8 mouse cellular contexts compared by ENCODE assay signal in the genomic region with DNA sequence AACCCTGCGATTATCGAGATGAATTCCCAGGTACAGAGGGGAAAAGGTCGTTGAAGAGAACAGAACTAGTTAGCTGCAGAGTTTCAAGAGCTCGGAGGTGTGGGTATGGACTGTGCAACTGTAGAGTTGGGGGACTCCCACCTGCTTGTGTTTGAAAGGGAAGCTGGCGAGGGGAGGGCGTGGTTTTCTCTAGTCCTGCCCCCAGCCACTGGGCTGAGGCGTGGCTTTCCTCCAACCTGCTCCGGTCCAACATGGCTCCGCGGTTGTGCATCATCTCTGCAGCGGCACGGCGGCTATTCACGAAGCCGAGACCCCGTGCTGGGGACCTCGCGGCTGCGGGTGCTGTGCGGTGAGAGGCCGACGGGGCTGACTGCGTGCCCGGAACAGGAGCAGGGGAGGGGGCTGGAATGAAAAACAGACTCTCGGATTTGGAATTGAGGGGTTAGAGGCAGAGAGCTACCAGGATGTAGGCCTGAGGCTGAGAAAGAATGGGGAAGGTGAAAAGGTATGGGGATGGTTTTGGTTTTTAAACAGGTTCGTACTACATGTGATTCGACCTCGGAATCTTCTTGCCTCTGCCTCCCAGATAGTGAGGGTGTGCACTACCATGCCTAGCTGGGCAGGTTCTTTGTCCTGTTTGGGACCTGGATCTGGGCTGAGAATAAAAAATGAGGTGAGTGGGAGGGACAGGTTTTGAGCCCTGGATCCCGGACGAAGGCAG. TPM values are rescaled to one million over a fixed set of nuclear protein-coding genes. Genes with fewer than 3 reads are reported as not detected.
DNase-seq lines count a peak whose midpoint lies in the region; ATAC-seq and TF ChIP-seq lines count a peak whose summit lies in the region.

A gene (plus strand): TSS at position 197 of the 721 bp plus-strand sequence.

- peaks cover 12% of the 10 kb centered on the region for H3K9me3 ChIP-seq in forebrain, embryonic 13.5 days (replicated peaks)
- H3K9me3 ChIP-seq in liver, postnatal 0 days (ENCODE audit: low read length) = no peaks in the 10 kb centered on the region
- no peaks in the 10 kb centered on the region for H3K9me3 ChIP-seq in neural tube, embryonic 13.5 days

- peak; percentile 49; the same call in 1 of the 2 replicates for TF ChIP-seq POLR2A in testis, adult 2 months (IDR thresholded peaks at IDR 0.05; ENCODE audit: control insufficient read depth, low read depth, low read length)

- H3K36me3 ChIP-seq in forebrain, embryonic 13.5 days (ENCODE audit: poor library complexity, severe bottlenecking) = peaks cover 13% of the 10 kb centered on the region
- H3K36me3 ChIP-seq in liver, postnatal 0 days (replicated peaks; ENCODE audit: insufficient read depth, low read length) = no peaks in the 10 kb centered on the region
- H3K36me3 ChIP-seq in neural tube, embryonic 13.5 days = peaks cover 14% of the 10 kb centered on the region
- H3K36me3 ChIP-seq in testis, adult 2 months (ENCODE audit: control insufficient read depth, insufficient read depth, low read length) = no peaks in the 10 kb centered on the region

- no peak for TF ChIP-seq CTCF in liver, postnatal 0 days (IDR thresholded peaks at IDR 0.05; ENCODE audit: low read depth)
- TF ChIP-seq CTCF in testis, adult 2 months (IDR thresholded peaks at IDR 0.05; ENCODE audit: control insufficient read depth, insufficient read depth, insufficient replicate concordance, low read depth, low read length) = no peak

- intact Hi-C loops in heart, postnatal 10 days (cut with DNase I) = no loop called here

- no peak for TF ChIP-seq EP300 in liver, postnatal 0 days (IDR thresholded peaks at IDR 0.05; ENCODE audit: low read depth)

- peak within 1 kb of the TSS; percentile 48 for H3K27ac ChIP-seq in forebrain, embryonic 13.5 days
- H3K27ac ChIP-seq in liver, postnatal 0 days (ENCODE audit: low read depth) = peak within 1 kb of the TSS; percentile 95
- peak within 1 kb of the TSS; percentile 76 for H3K27ac ChIP-seq in neural tube, embryonic 13.5 days (replicated peaks)
- H3K27ac ChIP-seq in testis, adult 2 months (ENCODE audit: control insufficient read depth, insufficient read depth, low read depth, low read length) = no peak within 1 kb of the TSS

- H3K4me2 ChIP-seq in forebrain, embryonic 13.5 days = peak within 1 kb of the TSS; percentile 83
- peak within 1 kb of the TSS; percentile 83 for H3K4me2 ChIP-seq in liver, postnatal 0 days (ENCODE audit: low read depth, low read length)
- H3K4me2 ChIP-seq in neural tube, embryonic 13.5 days = peak within 1 kb of the TSS; percentile 69

- H3K27me3 ChIP-seq in forebrain, embryonic 13.5 days = no peaks in the 10 kb centered on the region
- no peaks in the 10 kb centered on the region for H3K27me3 ChIP-seq in liver, postnatal 0 days (ENCODE audit: insufficient read depth, low read length)
- no peaks in the 10 kb centered on the region for H3K27me3 ChIP-seq in neural tube, embryonic 13.5 days
- no peaks in the 10 kb centered on the region for H3K27me3 ChIP-seq in testis, adult 2 months (ENCODE audit: control insufficient read depth, insufficient read depth, low read length)

- H3K9ac ChIP-seq in forebrain, embryonic 13.5 days = peak within 1 kb of the TSS; percentile 89
- peak within 1 kb of the TSS; percentile 64 for H3K9ac ChIP-seq in liver, postnatal 0 days (replicated peaks)
- peak within 1 kb of the TSS; percentile 89 for H3K9ac ChIP-seq in neural tube, embryonic 13.5 days

- peak; percentile 95 for ATAC-seq in forebrain, embryonic 13.5 days
- ATAC-seq in liver, postnatal 0 days = peak; percentile 69
- ATAC-seq in neural tube, embryonic 13.5 days (ENCODE audit: low read depth) = peak; percentile 95

- peak within 1 kb of the TSS; percentile 76 for H3K4me3 ChIP-seq in forebrain, embryonic 13.5 days
- peak within 1 kb of the TSS; percentile 66 for H3K4me3 ChIP-seq in liver, postnatal 0 days (ENCODE audit: low read depth, low read length)
- H3K4me3 ChIP-seq in neural tube, embryonic 13.5 days = peak within 1 kb of the TSS; percentile 69
- H3K4me3 ChIP-seq in testis, adult 2 months (ENCODE audit: control insufficient read depth, low read depth, low read length) = peak within 1 kb of the TSS; percentile 83

- WGBS in forebrain, embryonic 13.5 days = under 1% methylated on average over 30 of the region's 30 CpGs
- WGBS in large intestine, adult 2 months = under 1% methylated on average over 30 of the region's 30 CpGs
- WGBS in liver, postnatal 0 days (ENCODE audit: insufficient replicate concordance) = 2% methylated on average over 30 of the region's 30 CpGs
- under 1% methylated on average over 30 of the region's 30 CpGs for WGBS in neural tube, embryonic 13.5 days

- DNase-seq in ES-CJ7 (ENCODE audit: low read depth, low spot score) = peak; percentile 92
- peak; percentile 69 for DNase-seq in c-Kit-positive CD71-positive TER-119-positive erythroid progenitor cells, embryonic 14.5 days (ENCODE audit: low spot score)
- DNase-seq in heart, postnatal 10 days = peak; percentile 39 to 60
- DNase-seq in large intestine, adult 2 months (ENCODE audit: low read depth, low spot score) = no peak
- peak; percentile 88 for DNase-seq in liver, postnatal 0 days

- peaks cover 17% of the 10 kb centered on the region for H3K4me1 ChIP-seq in forebrain, embryonic 13.5 days
- peaks cover 12% of the 10 kb centered on the region for H3K4me1 ChIP-seq in liver, postnatal 0 days (ENCODE audit: insufficient read depth)
- peaks cover 13% of the 10 kb centered on the region for H3K4me1 ChIP-seq in neural tube, embryonic 13.5 days (replicated peaks)
- peaks cover 9% of the 10 kb centered on the region for H3K4me1 ChIP-seq in testis, adult 2 months (ENCODE audit: control insufficient read depth, insufficient read depth, low read length)

RNA-seq across cellular contexts. Expression of the gene that starts here (rescaled TPM):
- 118 and 120 TPM in 2 replicates for polyA plus RNA-seq in forebrain, embryonic 13.5 days (2015; fragmentation: Nextera tagmentation; extraction: Ambion mirVana)
- total RNA-seq in heart, postnatal 10 days (2021) = 1 to 10 TPM; 2.5 to 2.6 TPM
- polyA plus RNA-seq in large intestine, adult 2 months (2012; rRNA removed) = 26.4 and 70.0 TPM in 2 replicates
- 135 and 136 TPM in 2 replicates for polyA plus RNA-seq in liver, postnatal 0 days (2015; fragmentation: Nextera tagmentation; extraction: Ambion mirVana)
- polyA plus RNA-seq in neural tube, embryonic 13.5 days (2015; fragmentation: Nextera tagmentation; extraction: Ambion mirVana) = 117 and 132 TPM in 2 replicates
- 2.7 and 3.7 TPM in 2 replicates for polyA plus RNA-seq in testis, adult 2 months (2012; rRNA removed)
